Mouse (Mus musculus) liver, adult 2 months (tissue): ENCODE data around the gene Ptpn7. TPM values are rescaled to one million over a fixed set of nuclear protein-coding genes. Genes with fewer than 3 reads are reported as not detected.

Experiments used
- DNase-seq: peaks from one replicate; pipeline ENCODE4 v3.0.0-alpha.2; 2011; ENCODE audit warnings: low read depth, low spot score; ENCODE audit errors: extremely low read depth
- H3K27ac ChIP-seq: fragments of 200-500 bp; replicated peaks from 2 replicates; pipeline ENCODE4 v1.5.1; 2012; ENCODE audit warnings: low read depth, mild to moderate bottlenecking, control low read depth, inconsistent platforms, low read length; ENCODE audit not compliant: insufficient read depth
- H3K27me3 ChIP-seq: fragments of 200-500 bp; 2 replicates; pipeline ENCODE4 v1.6.1; 2012; ENCODE audit warnings: mild to moderate bottlenecking, moderate library complexity, low read length, inconsistent platforms; ENCODE audit not compliant: control insufficient read depth, insufficient read depth
- H3K36me3 ChIP-seq: fragments of 200-500 bp; 2 replicates; pipeline ENCODE4 v1.6.1; 2012; ENCODE audit warnings: low read length, inconsistent platforms; ENCODE audit not compliant: control insufficient read depth, insufficient read depth
- H3K4me1 ChIP-seq: fragments of 200-500 bp; 2 replicates; pipeline ENCODE4 v1.6.1; 2011; ENCODE audit warnings: low read length; ENCODE audit not compliant: control insufficient read depth, insufficient read depth
- H3K4me3 ChIP-seq: fragments of 200-500 bp; 2 replicates; pipeline ENCODE4 v1.5.1; 2011; ENCODE audit warnings: low read depth, mild to moderate bottlenecking, control low read depth, low read length, moderate library complexity; ENCODE audit not compliant: insufficient read depth
- H3K79me2 ChIP-seq: fragments of 200-500 bp; 2 replicates; pipeline ENCODE4 v1.6.1; 2012; ENCODE audit warnings: inconsistent platforms, mild to moderate bottlenecking, low read length, moderate library complexity; ENCODE audit not compliant: control insufficient read depth, insufficient read depth
- H3K9ac ChIP-seq: fragments of 200-500 bp; 2 replicates; pipeline ENCODE4 v1.6.1; 2012; ENCODE audit warnings: low read depth, mild to moderate bottlenecking, control low read depth, inconsistent platforms, low read length
- CTCF ChIP-seq: fragments of 200-500 bp; IDR thresholded peaks from 2 replicates; pipeline ENCODE4 v1.5.1; 2011; ENCODE audit warnings: low read depth, low read length, control low read depth
- POLR2A ChIP-seq: fragments of 200-500 bp; IDR thresholded peaks from 2 replicates; pipeline ENCODE4 v1.6.1; 2011; ENCODE audit warnings: low read length, control low read depth; ENCODE audit not compliant: insufficient read depth; ENCODE audit errors: extremely low read depth
- WGBS: fragments of 180-500 bp; shearing (Covaris S2); methylation state at CpG from one replicate; pipeline ENCODE4 v1.1.7; 2018; 5-methylcytosine and 5-hydroxymethylcytosine counted together
- polyA plus RNA-seq: library from polyadenylated mRNA; depleted of rRNA; stranded (reverse); fragments of >200 nt; gene quantifications from 2 replicates; pipeline ENCODE4 v1.2.3, GENCODE M21; 2012
- total RNA-seq: library from RNA; depleted of rRNA; stranded (reverse); fragments of >200 nt; gene quantifications from 2 replicates; pipeline ENCODE4 v1.2.3, GENCODE M21; 2014

Gene Ptpn7
- total and polyA plus RNA-seq, 2 experiments, result 0.28 to 1.4 TPM

GRCm38 (mm10) chr1:135159556-135160123 is 27.1 kb downstream of the Ptpn7 start:
- no peaks in the 10 kb centered on the region for H3K27me3 ChIP-seq
- DNase-seq, result no peak
- no peaks in the 10 kb centered on the region for H3K79me2 ChIP-seq
- 91% methylated on average over 11 of the region's 11 CpGs for WGBS
- H3K36me3 ChIP-seq, result peaks cover 5% of the 10 kb centered on the region
- no peaks in the 10 kb centered on the region; the same call in 1 of the 2 replicates for H3K4me1 ChIP-seq
- no peak overlapping the region for H3K4me3 ChIP-seq
- H3K9ac ChIP-seq, result no peak overlapping the region
- H3K27ac ChIP-seq, result no peak overlapping the region
- TF ChIP-seq POLR2A (no peak), CTCF (no peak)

GRCm38 (mm10) chr1:135160411-135161050 is 28.0 kb downstream of the Ptpn7 start:
- 84% methylated on average over 13 of the region's 13 CpGs for WGBS

GRCm38 (mm10) chr1:135162720-135163119 is 30.2 kb downstream of the Ptpn7 start:
- no peak for TF ChIP-seq POLR2A
- no peak for TF ChIP-seq CTCF
- no peak for DNase-seq
- H3K27ac ChIP-seq, result no peak overlapping the region
- no peak overlapping the region for H3K9ac ChIP-seq
- no peaks in the 10 kb centered on the region for H3K79me2 ChIP-seq
- H3K4me1 ChIP-seq, result no peaks in the 10 kb centered on the region
- no peaks in the 10 kb centered on the region for H3K27me3 ChIP-seq
- WGBS, result 84% methylated on average over 6 of the region's 6 CpGs
- no peaks in the 10 kb centered on the region for H3K36me3 ChIP-seq
- no peak overlapping the region for H3K4me3 ChIP-seq

More at GRCm38 (mm10) chr1:135160411-135161050, 28.0 kb downstream of the Ptpn7 start:
- peaks cover 1% of the 10 kb centered on the region for H3K36me3 ChIP-seq
- H3K79me2 ChIP-seq, result no peaks in the 10 kb centered on the region
- DNase-seq, result no peak
- no peak overlapping the region for H3K9ac ChIP-seq
- TF ChIP-seq POLR2A, result no peak
- no peak for TF ChIP-seq CTCF
- no peaks in the 10 kb centered on the region for H3K4me1 ChIP-seq
- no peaks in the 10 kb centered on the region for H3K27me3 ChIP-seq
- no peak overlapping the region for H3K27ac ChIP-seq
- no peak overlapping the region for H3K4me3 ChIP-seq

GRCm38 (mm10) chr1:135167435-135167834 is 34.9 kb downstream of the Ptpn7 start, which contains the start of gene Gpr37l1:
Gene Gpr37l1, minus strand, starts transcription at chr1:135167681.
- H3K27ac ChIP-seq, result no peak within 1 kb of the TSS
- H3K27me3 ChIP-seq, result no peaks in the 10 kb centered on the region
- TF ChIP-seq POLR2A (no peak), CTCF (peak; percentile 26; the same call in 1 of the 2 replicates)
- H3K4me3 ChIP-seq, result no peak within 1 kb of the TSS
- no peaks in the 10 kb centered on the region for H3K36me3 ChIP-seq
- peaks cover 11% of the 10 kb centered on the region for H3K4me1 ChIP-seq
- DNase-seq, result no peak
- no peaks in the 10 kb centered on the region for H3K79me2 ChIP-seq
- no peak within 1 kb of the TSS for H3K9ac ChIP-seq
- 77% methylated on average over 11 of the region's 11 CpGs for WGBS

GRCm38 (mm10) chr1:135168453-135169200 is 36.1 kb downstream of the Ptpn7 start:
- peak; percentile 39 for DNase-seq
- Histone ChIP-seq H3K4me3 (no peak overlapping the region), H3K27ac (peak overlapping the region; percentile 72), H3K27me3 (no peaks in the 10 kb centered on the region), H3K9ac (no peak overlapping the region), H3K79me2 (no peaks in the 10 kb centered on the region), H3K4me1 (peaks cover 11% of the 10 kb centered on the region), H3K36me3 (no peaks in the 10 kb centered on the region)
- no peak for TF ChIP-seq CTCF
- TF ChIP-seq POLR2A, result no peak
- whole genome bisulfite sequencing, result 80% methylated on average over 10 of the region's 10 CpGs
